Mouse (Mus musculus): ENCODE data around the gene Nanos1. TPM values are rescaled to one million over a fixed set of nuclear protein-coding genes. Genes with fewer than 3 reads are reported as not detected.

Nanos1 gene
- polyA plus RNA-seq, 1 experiment from 2014 or later = 0.78 TPM

- no peak overlapping the region for H3K27ac ChIP-seq (ENCODE audit: low read length)
- H3K9ac ChIP-seq (ENCODE audit: low read depth, low read length) = no peak overlapping the region
- H3K27me3 ChIP-seq (replicated peaks; ENCODE audit: control insufficient read depth, insufficient read depth, low read length) = no peaks in the 10 kb centered on the region
- no peak for ATAC-seq
- no peak overlapping the region for H3K4me2 ChIP-seq (ENCODE audit: low read depth, low read length)
- WGBS = 89% methylated on average over 2 of the region's 2 CpGs
- no peaks in the 10 kb centered on the region for H3K9me3 ChIP-seq (ENCODE audit: control insufficient read depth, low read length)
- no peak overlapping the region for H3K4me3 ChIP-seq (ENCODE audit: low read length)
- no peaks in the 10 kb centered on the region for H3K4me1 ChIP-seq (ENCODE audit: control insufficient read depth, insufficient read depth, low read length)
- no peaks in the 10 kb centered on the region for H3K36me3 ChIP-seq (ENCODE audit: control insufficient read depth, insufficient read depth, low read length)
Measured at GRCm38 (mm10) chr19:60797415-60797814, 41.6 kb downstream of the Nanos1 start.

GRCm38 (mm10) chr19:60799867-60800569 is 44.2 kb downstream of the Nanos1 start:
- Histone ChIP-seq H3K27ac (ENCODE audit: low read length) (no peak overlapping the region), H3K9me3 (ENCODE audit: control insufficient read depth, low read length) (no peaks in the 10 kb centered on the region), H3K27me3 (replicated peaks; ENCODE audit: control insufficient read depth, insufficient read depth, low read length) (no peaks in the 10 kb centered on the region), H3K4me3 (ENCODE audit: low read length) (no peak overlapping the region), H3K9ac (ENCODE audit: low read depth, low read length) (no peak overlapping the region), H3K4me2 (ENCODE audit: low read depth, low read length) (no peak overlapping the region), H3K4me1 (ENCODE audit: control insufficient read depth, insufficient read depth, low read length) (no peaks in the 10 kb centered on the region), H3K36me3 (ENCODE audit: control insufficient read depth, insufficient read depth, low read length) (no peaks in the 10 kb centered on the region)
- ATAC-seq = no peak
- WGBS = 72% methylated on average over 7 of the region's 7 CpGs

DNA sequence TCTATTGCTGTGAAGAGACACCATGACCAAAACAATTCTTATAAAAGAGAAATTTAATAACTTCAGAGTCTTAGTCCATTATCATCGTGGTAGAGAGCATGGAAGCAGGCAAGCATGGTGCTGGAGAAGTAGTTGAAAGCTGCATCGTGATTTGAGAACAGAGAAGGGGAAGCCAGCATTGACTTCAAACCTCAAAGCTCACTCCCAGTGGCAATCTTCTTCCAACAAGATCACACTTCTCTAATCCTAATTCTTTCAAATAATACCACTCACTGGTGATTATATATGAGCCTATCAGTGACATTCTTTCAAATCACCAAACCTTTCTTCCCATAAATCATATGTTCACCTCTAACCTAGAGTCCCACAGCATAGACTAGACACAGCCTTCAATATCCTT is 49.1 kb downstream of the Nanos1 start:
- H3K27ac ChIP-seq (ENCODE audit: low read length) = no peak overlapping the region
- no peak overlapping the region for H3K4me3 ChIP-seq (ENCODE audit: low read length)
- no peak overlapping the region for H3K9ac ChIP-seq (ENCODE audit: low read depth, low read length)
- H3K27me3 ChIP-seq (replicated peaks; ENCODE audit: control insufficient read depth, insufficient read depth, low read length) = no peaks in the 10 kb centered on the region
- ATAC-seq = no peak
- no peaks in the 10 kb centered on the region for H3K9me3 ChIP-seq (ENCODE audit: control insufficient read depth, low read length)
- no peaks in the 10 kb centered on the region for H3K4me1 ChIP-seq (ENCODE audit: control insufficient read depth, insufficient read depth, low read length)
- H3K36me3 ChIP-seq (ENCODE audit: control insufficient read depth, insufficient read depth, low read length) = no peaks in the 10 kb centered on the region
- no peak overlapping the region for H3K4me2 ChIP-seq (ENCODE audit: low read depth, low read length)
- 83% methylated on average over 2 of the region's 2 CpGs for WGBS

Small RNA genes within 50 kb of the gene (microRNA-seq; reads per million reads assigned to microRNA genes)
- not detected for gene mmu-mir-3084-1

Other genes starting within 250 kb of the Nanos1 start
- 12.2 and 12.4 TPM in 2 replicates for gene Cacul1, start 175.0 kb upstream of the Nanos1 start, polyA plus RNA-seq (2015; fragmentation: Nextera tagmentation; extraction: Ambion mirVana)
- 114 and 124 TPM in 2 replicates for gene Eif3a, start 34.7 kb downstream of the Nanos1 start, polyA plus RNA-seq (2015; fragmentation: Nextera tagmentation; extraction: Ambion mirVana)
- gene Fam45a, start 55.6 kb downstream of the Nanos1 start, polyA plus RNA-seq (2015; fragmentation: Nextera tagmentation; extraction: Ambion mirVana) = 28.3 and 28.7 TPM in 2 replicates
- gene Sfxn4, start 105.5 kb downstream of the Nanos1 start, polyA plus RNA-seq (2015; fragmentation: Nextera tagmentation; extraction: Ambion mirVana) = 3.7 and 4.2 TPM in 2 replicates
- 161 and 179 TPM in 2 replicates for gene Prdx3, start 118.6 kb downstream of the Nanos1 start, polyA plus RNA-seq (2015; fragmentation: Nextera tagmentation; extraction: Ambion mirVana)
- gene Grk5, start 133.8 kb downstream of the Nanos1 start, polyA plus RNA-seq (2015; fragmentation: Nextera tagmentation; extraction: Ambion mirVana) = 1.3 and 1.4 TPM in 2 replicates

Data from intestine, embryonic 16.5 days (tissue).